Mouse (Mus musculus): ENCODE data around the gene Nlgn1.

Gene Nlgn1

DNA sequence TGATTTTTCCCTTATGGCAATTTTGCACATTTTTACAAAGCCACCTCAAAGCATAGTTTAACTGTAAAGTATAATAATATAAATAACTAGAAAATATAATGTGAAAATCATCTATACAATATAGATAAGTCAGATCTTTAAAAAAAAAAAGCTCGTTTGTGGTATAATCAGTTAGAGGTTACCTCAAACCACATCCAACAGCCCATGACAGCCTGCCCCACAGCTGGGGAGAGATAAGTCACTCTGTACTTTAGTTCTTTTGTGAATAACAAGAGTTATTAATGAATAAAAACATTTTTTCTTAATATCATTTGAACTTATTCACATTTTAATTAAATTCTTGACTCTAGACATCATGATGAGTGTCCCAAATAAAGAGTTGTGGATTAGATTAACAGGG is 130.8 kb downstream of the Nlgn1 start:
- ATAC-seq (ENCODE audit: low TSS enrichment): no peak

DNA sequence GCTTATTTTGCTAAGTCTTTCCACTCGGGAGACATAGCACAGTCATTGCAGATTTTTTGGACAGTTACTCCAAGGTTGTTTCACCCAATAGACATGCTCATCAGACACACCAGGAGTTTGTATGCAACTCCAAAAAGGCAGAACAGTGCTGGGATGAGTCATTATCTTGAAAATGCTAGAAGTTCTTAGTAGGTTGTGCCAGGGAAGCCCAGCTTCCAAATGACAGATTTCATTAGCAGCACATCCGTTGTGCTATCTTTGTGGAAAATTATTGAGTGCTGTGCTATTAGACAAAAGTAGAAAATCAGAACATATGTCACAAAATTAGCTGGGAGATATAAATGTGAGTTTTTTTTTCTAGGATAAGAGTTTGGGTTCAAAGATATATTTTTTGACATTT is 137.3 kb downstream of the Nlgn1 start:
- ATAC-seq (ENCODE audit: low TSS enrichment): no peak

DNA sequence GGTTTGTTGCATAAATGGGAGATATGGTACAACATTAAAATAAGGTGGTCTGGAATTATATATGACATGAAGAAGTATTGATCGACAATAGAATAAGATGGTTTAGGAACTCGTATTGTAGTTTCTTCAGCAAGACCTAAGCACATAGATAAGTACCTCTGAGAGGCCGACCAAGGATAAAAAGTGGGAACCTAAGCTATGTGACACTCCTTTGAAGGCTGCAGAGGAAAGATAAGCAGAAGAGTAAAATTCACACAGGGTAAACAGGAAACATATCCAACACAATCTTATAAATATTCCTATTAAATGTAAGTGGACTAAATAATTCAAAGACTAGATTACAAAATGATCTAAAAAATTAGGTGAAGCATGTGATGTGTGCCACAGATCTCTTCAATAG is 151.2 kb downstream of the Nlgn1 start:
- no peak for ATAC-seq (ENCODE audit: low TSS enrichment)

DNA sequence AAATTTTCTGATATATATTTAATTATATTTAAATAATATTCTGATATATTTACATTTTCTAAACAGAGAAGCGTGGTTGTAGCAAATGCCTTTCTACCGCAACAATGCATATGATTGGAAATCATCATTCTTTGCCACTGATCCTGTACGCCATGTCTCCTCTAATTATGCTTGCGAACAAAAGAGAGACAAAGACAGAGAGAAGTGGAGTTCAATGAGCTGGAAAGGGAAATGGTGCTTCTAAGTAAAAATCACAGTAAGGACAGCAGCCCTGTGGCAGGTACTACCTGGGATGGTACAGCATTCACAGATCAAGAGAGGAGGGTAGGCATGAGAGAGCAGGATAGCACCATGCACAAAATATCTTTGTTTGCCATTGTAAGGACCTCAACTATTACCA is 156.9 kb downstream of the Nlgn1 start:
- no peak for ATAC-seq (ENCODE audit: low TSS enrichment)

DNA sequence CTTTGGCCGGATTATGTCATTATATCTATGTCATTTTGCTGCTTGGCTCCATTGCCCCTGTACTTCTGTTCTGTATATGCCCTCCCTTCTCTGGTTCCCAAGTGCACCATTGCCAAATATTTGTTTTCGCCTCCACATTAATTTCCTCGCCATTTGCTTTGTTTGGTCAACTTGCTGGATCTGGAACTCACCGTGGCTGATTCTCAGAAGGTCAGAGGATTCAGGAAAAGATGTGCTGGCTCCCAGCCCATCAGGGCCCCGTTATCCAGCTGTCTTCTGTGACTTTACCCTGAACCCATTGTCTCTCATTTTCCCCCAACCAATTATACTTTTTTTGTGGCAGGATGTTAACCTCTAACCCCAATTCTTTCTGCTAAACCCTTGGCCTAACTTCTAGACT is 158.0 kb downstream of the Nlgn1 start:
- ATAC-seq (ENCODE audit: low TSS enrichment): no peak

DNA sequence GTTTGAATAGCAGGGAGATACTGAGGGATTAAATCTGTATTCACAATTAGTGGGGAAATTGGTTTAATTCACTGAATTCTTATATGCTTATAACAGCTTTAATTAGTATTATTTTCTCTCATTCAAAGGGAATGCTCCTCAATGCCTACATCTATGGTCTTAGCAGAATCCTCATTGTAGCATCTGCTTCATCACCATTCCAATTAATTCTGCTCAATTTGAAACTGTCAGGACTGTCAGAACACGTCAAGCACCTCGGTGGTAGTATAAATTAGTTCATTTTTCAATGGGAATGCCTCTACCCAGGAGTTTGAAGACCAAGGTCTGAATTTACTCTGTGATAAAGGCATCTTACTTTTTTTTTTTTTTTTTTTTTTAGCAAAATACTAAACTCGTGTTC is 158.6 kb downstream of the Nlgn1 start:
- ATAC-seq (ENCODE audit: low TSS enrichment): no peak

DNA sequence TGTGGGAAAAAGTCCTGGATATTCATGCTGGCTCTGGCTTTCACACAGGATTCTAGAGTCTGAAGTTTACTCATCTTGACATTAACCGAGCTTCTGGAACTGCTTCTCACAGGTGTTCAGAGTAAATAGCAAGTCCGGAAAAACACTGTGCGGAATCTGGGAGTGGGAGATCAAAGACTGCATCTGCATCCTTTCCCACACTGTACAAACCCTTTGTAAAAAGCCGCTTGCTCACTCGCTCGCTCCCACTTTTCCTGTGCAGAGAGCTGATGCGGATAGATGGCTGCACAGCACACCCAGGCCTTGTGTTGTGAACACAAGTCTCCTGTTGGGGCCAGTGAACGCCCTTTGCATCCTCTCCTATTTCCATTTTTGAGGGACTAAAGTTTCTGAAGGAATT is 165.5 kb downstream of the Nlgn1 start:
- ATAC-seq (ENCODE audit: low TSS enrichment): no peak

DNA sequence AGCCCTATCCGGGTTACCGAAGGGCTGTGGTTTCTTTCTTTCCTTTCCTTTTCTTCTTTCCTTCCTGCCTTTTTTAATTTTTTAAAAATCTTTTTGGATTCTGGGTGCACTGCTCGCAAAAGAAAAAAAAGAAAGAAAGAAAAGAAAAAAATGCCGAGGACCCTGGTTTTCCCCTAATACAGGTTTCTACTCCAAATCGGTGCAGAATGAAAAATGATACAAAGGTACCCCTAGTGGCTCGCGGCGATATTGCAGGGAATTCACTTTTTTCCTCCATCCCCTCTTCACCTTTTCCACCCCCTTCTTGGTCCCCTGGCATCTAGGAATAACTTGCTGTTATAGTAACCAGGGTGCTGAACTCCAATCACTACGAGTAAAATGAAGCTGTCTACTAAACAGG is 178.5 kb downstream of the Nlgn1 start:
- peak; percentile 51 for ATAC-seq (ENCODE audit: low TSS enrichment)

DNA sequence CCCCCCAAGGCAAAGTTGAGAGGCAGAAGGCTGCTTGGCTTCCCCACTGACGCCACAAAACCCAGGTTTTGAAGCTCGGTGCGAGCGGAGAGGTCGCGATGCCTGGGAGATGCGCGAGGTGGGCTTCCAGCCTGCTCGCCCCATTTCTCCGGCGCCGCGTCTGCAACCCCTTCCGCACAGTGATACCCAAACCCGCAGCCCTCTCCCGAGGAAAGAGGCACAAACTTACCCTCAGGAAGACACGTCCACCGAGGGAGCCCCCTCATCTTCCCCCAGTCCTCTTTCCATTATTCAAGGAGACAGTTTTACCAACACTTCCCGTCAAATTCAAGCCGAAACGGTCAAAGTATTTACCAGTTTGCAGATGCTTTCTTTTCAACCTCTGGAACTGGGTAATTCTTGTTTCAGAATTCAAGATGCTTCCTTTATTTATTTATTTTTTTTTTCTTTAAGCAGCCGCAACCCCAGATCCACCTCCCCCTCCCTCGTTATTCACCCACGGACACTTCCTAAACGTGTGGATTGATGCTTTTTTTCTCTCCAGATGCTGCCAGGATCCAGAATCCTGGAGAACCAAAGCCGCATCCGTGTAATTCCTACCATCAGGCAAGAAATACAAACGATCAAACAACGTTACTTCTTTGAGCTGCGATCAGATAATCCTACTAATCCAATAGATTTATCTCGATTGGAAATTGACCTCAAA is 179.1 kb downstream of the Nlgn1 start:
- ATAC-seq (ENCODE audit: low TSS enrichment): peak; percentile 56

DNA sequence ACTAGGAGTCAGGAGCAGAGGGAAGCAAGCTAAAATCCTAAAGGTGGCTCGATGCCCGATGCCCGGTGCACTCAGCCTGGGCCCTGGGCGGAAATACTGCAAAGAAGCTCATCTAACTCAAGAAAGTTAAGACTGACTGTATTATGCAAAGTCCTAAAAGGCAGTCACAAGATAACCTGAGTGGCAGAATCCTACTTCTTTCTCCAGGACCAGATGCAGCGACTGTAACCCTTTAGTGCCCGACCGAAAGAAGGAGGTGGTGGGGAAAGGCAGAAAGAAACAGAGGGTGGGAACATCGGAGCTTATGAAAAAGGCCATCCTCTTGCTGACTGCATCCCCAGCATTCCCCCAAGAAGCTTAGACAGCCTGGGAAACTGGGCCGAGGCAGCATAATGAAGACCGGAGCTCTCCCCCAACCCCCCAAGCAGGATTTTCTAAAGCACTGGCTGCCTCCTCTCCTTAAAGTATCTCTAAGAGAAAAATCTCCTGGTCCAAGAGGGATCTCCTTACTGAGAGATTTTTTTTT is 179.7 kb downstream of the Nlgn1 start:
- ATAC-seq (ENCODE audit: low TSS enrichment): peak; percentile 62

DNA sequence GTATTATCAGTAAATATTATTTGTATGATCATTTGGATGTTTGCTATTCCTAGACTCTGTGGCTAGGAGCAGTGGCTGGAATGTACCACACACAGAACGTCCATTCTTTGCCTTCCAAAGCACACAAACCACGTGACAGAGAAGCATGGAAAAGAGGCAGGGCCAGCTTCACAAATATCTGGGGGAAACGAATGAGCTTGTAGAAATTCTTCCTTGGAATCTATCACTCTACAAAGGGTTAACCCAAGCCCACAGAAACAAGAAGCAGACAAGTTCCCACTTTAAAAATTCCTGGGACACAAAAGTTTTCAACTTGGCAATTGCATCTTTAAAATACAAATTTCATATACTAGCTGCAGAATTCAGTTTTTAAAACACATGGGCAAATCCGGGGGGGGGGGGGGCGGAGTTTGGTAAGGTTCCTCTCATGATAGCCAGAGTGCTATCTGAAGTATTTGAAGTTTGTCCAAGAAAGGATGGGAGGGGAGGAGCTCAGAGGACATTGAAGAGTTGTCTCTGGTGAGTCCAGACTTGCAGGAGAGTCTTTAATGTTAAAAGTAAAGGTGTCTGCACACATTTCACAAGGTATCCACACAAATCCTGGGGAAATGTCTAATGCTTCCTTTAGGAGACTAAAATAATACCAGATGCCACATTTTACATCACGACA is 180.8 kb downstream of the Nlgn1 start:
- ATAC-seq (ENCODE audit: low TSS enrichment): no peak

DNA sequence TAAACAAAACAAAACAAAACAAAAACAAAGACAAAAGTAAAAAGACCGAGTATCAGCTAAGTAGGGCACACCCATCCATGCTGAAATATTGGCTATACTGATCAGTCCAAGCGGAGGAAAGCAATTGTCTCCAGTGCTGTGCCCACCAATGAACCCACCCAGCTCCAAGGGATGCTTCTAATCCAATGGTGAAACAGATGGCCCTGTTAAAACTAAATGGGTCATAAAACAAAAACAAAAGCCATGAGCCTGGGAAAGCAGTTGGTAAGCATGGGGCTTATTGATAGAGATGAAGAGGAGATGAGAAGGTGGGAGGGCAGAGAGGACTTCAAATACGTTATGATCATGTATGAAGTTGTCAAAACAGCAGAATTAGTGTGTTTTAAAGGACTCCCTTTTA is 186.1 kb downstream of the Nlgn1 start:
- ATAC-seq (ENCODE audit: low TSS enrichment): no peak

DNA sequence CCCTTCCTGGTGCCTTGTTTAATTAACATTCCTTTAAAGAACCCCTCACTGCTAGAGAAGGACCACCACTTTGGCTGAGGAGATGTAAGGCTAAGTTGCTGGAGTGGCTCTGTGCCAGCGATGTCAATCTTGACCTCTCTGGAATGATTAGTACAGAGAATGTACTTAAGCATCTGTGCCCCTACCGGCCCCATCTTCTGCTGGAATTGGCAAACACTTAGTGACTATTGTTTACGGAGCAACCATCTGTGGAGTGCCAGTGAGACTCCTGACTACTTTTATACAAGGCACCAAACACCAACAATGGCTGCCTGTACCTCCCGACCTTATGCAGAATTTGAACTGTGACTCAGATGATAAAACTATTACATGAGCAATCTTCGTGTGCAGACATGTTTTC is 186.8 kb downstream of the Nlgn1 start:
- no peak for ATAC-seq (ENCODE audit: low TSS enrichment)

DNA sequence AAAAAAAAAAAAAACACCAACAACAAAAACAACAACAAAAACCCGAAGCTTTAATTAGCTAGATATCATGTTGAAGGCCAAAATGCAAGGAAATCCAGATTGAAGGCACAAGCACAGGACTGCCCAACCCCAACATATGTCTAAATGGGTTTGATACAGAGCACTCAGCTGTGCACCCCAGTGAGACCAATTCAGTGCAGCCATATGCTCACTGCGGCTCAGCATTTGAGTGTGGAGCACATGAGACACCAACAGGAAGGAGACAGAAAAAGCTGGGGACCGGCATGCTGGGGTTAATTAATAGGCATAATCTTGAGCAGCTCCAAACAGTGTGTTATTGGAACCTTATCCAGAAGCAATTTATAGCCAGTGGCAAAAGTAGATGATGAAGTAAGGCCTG is 190.7 kb downstream of the Nlgn1 start:
- peak; percentile 58; the same call in 1 of the 2 replicates for ATAC-seq (ENCODE audit: low TSS enrichment)

DNA sequence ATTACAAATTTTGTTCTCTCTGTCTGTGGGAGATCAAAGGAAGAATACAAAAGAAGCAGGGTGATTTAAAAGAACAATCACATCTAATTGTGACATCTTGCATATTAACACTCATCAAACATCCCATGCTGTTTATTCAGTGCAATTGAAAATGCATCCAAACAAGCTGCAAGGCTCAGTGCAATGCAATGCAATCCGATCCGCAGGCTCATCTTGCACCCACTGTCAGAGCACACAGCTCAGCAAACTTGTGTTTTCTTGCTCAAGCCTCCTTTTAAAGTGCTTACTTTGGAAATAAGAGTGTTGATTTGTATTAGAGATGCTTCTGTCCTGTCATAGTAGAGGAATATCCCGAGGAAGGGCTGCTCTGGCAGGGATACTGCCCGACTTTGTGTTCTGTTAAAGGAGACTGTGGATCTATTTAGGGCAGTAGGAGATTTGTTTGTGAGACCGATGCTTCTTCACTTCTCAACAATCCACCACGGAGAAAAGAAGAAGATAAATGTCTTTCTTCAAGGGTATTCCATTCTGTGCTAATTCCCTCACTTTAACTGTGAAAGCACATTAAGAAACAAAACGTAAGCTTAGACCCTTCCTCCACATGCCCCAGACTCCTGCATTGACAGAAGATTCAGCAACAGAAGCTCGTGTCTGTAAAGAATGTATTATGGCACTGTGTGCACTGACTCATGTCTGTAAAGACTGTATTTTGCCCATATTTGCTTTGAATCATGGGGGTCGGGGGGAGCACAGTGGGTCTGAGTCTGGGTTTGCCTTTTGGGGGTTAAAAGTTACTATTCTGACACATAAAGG is 197.2 kb downstream of the Nlgn1 start:
- peak; percentile 78 for ATAC-seq (ENCODE audit: low TSS enrichment)

DNA sequence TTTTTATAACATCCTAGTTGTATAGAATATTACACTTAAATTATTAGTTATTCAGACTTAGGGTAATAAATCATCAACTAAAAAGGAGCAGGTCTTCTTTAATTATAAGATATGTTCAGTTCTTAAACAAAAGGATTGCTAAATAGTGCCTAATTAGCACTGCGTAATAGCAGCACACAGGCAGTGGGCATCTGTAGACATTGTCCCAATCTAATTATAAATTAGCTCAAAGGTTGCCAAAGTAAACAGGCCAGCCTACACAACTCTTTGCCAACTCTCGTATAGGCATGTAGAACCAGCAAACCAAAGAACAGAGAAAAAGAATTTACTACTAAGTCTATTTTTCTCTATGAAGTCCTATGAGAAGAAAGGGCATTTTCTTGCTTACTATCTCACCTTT is 201.3 kb downstream of the Nlgn1 start:
- no peak for ATAC-seq (ENCODE audit: low TSS enrichment)

DNA sequence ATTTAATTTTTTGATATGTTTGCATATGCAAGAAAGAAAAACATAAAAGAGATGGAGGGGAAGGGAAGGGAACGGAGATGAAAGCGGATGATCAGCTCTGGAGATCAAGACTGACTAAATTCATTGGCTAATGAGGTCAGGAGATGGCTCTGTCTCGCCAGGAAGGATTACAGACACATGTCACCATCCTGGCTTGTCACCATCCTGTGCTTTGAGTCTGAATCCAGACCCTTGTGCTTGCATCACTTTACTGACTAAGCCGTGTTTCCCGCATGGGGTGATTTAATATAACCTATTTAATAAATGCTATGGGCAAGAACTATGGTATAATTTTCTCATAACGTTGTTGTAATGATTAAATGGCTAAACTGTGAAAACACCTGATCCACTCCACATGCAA is 202.8 kb downstream of the Nlgn1 start:
- ATAC-seq (ENCODE audit: low TSS enrichment): no peak

DNA sequence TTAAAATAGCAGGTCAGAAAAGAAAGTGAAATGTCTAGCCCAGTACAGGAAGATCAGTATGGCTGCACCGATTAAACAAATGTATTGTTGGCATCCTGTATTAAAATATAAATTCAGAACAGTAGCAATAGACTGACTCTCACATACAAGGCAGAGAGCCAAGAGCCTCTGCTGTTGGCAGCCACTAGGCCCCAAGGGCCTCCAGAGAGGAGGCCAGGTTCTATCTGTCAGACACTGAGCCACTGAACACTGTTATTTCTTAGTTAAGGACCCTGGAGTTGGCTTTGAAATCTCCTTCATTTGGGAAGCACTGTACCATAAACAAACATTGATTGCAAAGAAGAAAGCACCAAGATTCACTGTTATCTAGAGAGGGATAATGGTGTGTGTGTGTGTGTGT is 215.2 kb downstream of the Nlgn1 start:
- no peak for ATAC-seq (ENCODE audit: low TSS enrichment)

DNA sequence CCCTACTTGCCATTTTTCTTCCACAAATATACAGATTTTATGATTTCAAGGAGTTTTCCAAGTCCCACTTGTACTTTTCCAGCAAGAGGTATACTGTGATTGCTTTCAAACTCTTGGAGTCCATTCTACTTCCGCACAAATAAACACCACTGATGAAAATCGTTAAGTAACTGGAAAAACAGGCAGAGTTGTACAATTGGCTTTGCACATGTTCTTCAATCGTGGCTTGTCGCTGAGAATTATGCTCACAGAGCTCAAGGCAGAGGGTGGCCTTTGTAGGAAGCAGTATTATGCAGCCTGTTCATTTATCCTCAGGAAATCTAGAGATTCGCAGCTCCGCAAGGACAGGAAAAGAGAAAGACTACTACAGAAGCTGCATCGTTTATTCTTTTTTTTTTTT is 225.9 kb downstream of the Nlgn1 start:
- no peak for ATAC-seq (ENCODE audit: low TSS enrichment)

DNA sequence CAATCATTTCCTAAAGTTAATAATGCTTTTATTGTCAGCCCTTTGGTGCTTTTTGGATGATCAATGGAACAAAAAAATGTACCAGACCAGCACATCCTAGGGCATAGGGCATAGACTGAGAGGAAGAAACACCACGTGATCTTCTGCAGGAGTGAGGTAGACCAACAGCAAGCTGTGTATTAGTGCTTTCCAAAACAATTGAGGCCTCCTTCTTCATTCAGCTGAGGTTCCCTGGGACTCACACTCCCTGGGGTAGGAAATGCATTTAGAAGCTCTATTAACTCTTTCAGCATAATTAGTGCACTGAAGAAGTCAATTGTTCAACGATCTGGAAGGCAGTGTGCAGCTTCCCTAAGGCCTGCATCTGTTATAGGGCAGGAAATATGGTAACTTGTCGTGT is 226.7 kb downstream of the Nlgn1 start:
- no peak for ATAC-seq (ENCODE audit: low TSS enrichment)

DNA sequence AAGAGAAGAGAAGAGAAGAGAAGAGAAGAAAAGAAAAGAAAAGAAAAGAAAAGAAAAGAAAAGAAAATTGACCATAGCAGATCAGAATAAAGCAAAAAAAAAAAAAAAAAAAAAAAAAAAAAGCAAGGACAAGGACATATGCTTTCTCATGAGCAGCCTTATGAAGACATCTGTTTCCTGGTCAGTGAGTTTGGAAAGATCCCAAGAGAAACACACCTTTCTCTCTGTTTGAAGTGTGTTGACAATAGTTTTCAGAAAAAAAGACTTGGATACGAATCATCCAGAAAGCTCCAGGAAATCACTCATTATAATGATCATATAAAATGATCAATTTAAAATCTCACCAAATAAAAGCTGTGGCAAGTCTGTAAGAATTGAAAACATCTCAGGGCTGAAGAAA is 230.0 kb downstream of the Nlgn1 start:
- ATAC-seq (ENCODE audit: low TSS enrichment): no peak

DNA sequence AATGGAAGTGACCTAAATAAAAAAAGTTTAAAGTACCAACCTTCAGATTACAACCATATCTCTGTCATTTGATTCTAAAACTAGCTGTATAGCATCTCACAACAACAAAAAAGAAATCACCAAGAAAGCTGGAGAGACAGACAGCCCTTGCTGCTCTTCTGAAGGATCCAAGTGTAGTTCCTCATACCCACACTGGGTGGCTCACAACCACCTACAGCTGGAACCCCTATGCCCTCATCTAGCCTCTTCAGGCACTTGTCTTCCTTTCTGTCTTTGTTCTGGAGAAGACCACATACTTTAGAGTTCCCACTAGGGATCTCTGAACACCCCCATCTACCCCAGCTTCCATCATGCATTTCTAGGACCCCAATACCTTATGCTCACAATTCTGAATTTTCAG is 236.7 kb downstream of the Nlgn1 start:
- peak; percentile 89 for ATAC-seq (ENCODE audit: low TSS enrichment)

DNA sequence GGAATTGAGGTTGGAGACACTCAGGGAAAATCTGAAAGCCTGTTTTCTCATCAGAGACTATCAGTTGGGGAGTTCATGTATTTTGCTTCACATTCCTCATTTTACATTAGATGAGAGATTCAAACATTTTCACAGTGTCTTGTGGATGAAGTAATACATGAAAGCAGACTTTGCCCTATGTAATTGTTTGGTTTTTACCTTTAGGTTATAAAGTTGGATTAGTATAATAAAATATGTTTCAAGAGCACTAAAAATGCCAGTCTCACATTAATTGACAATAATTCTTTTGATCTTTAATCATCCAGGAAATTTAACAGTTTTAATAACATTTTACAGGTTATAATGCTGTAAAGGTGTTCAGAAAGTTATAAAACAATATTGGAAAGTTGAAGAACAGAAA is 262.9 kb downstream of the Nlgn1 start:
- ATAC-seq (ENCODE audit: low TSS enrichment): no peak
